Mouse (Mus musculus) heart, adult 2 months (tissue): ENCODE results near the gene Srebf1. TPM values are rescaled to one million over a fixed set of nuclear protein-coding genes. Genes with fewer than 3 reads are reported as not detected.
A peak's percentile ranks its signal among the peaks of the same experiment; 100 is the strongest.

Experiments
- DNase-seq, 2 experiments: peaks; one replicate each; pipeline ENCODE4 v3.0.0; 2021
- H3K27ac ChIP-seq: fragments of 200-600 bp; 2 replicates; pipeline ENCODE4 v1.8.1; 2022
- H3K27me3 ChIP-seq: fragments of 200-500 bp; 2 replicates; pipeline ENCODE4 v1.6.1; 2012; ENCODE audit warnings: mild to moderate bottlenecking, low read length, inconsistent platforms, mixed read lengths; ENCODE audit not compliant: control insufficient read depth, insufficient read depth
- H3K36me3 ChIP-seq: fragments of 200-500 bp; 2 replicates; pipeline ENCODE4 v1.6.1; 2012; ENCODE audit warnings: low read length, inconsistent platforms; ENCODE audit not compliant: control insufficient read depth, insufficient read depth
- H3K4me1 ChIP-seq: fragments of 200-500 bp; 2 replicates; pipeline ENCODE4 v1.6.1; 2011; ENCODE audit warnings: low read length; ENCODE audit not compliant: control insufficient read depth, insufficient read depth
- H3K4me3 ChIP-seq: fragments of 200-600 bp; 2 replicates; pipeline ENCODE4 v1.8.1; 2022
- H3K79me2 ChIP-seq: fragments of 200-500 bp; replicated peaks from 2 replicates; pipeline ENCODE4 v1.6.1; 2012; ENCODE audit warnings: mild to moderate bottlenecking, inconsistent platforms, low read length, moderate library complexity, mixed read lengths; ENCODE audit not compliant: control insufficient read depth, insufficient read depth
- H3K9ac ChIP-seq: fragments of 200-500 bp; 2 replicates; pipeline ENCODE4 v1.6.1; 2012; ENCODE audit warnings: low read depth, mild to moderate bottlenecking, control low read depth, inconsistent platforms, low read length, mixed read lengths
- CTCF ChIP-seq: fragments of 200-600 bp; IDR thresholded peaks from 2 replicates; pipeline ENCODE4 v1.8.1; 2022; ENCODE audit warnings: antibody characterized with exemption, mild to moderate bottlenecking, moderate library complexity
- EP300 ChIP-seq: fragments of 200-500 bp; IDR thresholded peaks from 2 replicates; pipeline ENCODE4 v1.6.1; 2011; ENCODE audit warnings: low read depth, low read length, control low read depth; ENCODE audit not compliant: insufficient read depth
- POLR2A ChIP-seq: fragments of 200-500 bp; IDR thresholded peaks from 2 replicates; pipeline ENCODE4 v1.6.1; 2011; ENCODE audit warnings: mild to moderate bottlenecking, low read depth, low read length, control low read depth; ENCODE audit not compliant: insufficient read depth
- WGBS: fragments of 180-500 bp; shearing (Covaris S2); methylation state at CpG from one replicate; pipeline ENCODE4 v1.1.7; 2018; 5-methylcytosine and 5-hydroxymethylcytosine counted together
- intact Hi-C: fragments of 180-260 bp; cut with DNase I; formaldehyde crosslinking; loops from one replicate; pipeline ENCODE4 v1.15.1; 2025
- polyA plus RNA-seq: library from polyadenylated mRNA; depleted of rRNA; stranded (reverse); fragments of >200 nt; gene quantifications from 2 replicates; pipeline ENCODE4 v1.2.3, GENCODE M21; 2012
- total RNA-seq, 2 experiments: library from RNA; stranded (reverse); gene quantifications; 2 replicates each; pipeline ENCODE4 v1.2.3; 2021

The Srebf1 gene
- total and polyA plus RNA-seq, 3 experiments = 25.3 to 54.0 (median 35.4) TPM

DNA sequence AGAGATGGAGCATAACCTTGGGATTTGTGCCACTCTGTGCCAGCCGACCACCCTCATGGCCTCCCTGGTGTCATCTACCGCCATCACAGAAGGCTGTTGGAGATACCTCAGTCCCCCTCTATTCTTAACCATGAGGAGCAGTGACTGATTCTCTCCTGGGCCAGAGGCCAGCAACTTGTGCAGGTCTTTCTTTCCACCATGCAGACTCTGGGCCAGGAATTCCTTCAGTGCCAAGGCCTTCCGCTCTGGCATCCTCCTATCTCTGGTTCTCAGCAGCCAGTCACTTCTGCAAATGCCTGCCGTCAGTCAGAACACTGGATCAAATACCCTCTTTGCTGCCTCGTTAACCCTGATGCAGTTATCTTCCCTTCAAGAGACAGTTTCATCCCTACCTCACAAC is 31.9 kb upstream of the Srebf1 start:
- H3K4me1 ChIP-seq = peaks cover 18% of the 10 kb centered on the region
- H3K9ac ChIP-seq = no peak overlapping the region
- no peaks in the 10 kb centered on the region for H3K27me3 ChIP-seq
- H3K27ac ChIP-seq = peak overlapping the region; percentile 33; the same call in 1 of the 2 replicates
- peak in 1 of 2 experiments; percentile 64 for DNase-seq
- TF ChIP-seq POLR2A = no peak
- TF ChIP-seq EP300 = no peak
- no peak for TF ChIP-seq CTCF
- intact Hi-C loops = loop anchor here (2.0 kb wide), 1 partner anchor 82 kb away; no protein-coding TSS in a partner anchor
- H3K4me3 ChIP-seq = no peak overlapping the region
- H3K36me3 ChIP-seq = peaks cover 7% of the 10 kb centered on the region
- WGBS = 59% methylated on average over 5 of the region's 5 CpGs
- H3K79me2 ChIP-seq = no peaks in the 10 kb centered on the region

DNA sequence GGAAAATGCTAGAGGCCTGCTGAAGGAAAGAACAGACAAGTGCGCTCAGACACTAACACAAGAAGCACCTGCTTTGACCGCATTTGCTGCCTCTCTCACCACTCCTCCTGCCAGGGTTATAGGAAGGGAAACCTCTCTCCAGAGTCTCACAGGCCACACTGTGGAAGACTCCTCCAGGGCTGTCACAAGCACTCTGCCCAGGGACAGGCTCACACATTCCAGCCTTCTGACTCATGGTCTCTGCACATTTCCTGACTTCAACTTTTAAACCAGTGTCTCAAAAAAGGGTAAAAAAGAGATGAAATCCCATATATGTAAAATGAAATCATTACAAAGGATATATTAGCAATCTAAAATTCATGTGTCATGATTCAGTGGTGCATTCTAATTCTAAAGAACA is 31.2 kb upstream of the Srebf1 start:
- H3K27ac ChIP-seq = peak overlapping the region; percentile 33; the same call in 1 of the 2 replicates
- no peak overlapping the region for H3K9ac ChIP-seq
- intact Hi-C loops = no loop called here

DNA sequence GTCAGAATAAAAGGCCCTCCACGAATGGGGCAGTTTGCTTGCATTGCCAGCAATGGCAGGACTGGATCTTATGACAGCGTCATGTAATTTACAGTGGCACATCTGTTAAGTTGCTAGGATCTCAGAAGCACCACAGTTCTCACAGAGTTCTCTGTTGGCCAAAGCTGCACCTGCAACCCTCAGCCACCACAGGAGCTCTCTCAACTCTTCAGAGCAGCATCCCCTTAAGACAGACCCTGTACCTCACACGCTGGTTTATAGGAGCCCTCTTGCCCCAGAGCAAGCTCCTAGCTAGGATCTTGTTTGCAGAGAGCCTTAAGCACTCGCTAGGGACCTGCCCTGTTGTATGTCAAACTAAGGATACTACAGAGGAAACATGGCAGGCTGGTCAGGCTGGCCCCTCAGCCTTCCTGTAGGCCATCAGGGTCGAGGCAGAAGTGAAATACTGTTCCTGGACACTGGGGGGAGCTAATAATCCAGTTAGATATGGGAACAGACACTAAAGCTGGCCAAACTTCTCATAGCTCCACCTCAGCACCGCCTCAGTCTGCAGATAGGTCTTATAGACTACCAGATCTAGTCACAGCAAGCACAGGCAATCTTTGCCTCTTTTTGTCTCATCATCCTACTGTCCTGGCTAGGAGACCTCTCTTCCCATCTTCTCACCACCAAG is 28.7 kb upstream of the Srebf1 start:
- TF ChIP-seq EP300 (no peak), CTCF (peak; percentile 82)
- DNase-seq = peak in 1 of 2 experiments; percentile 32
- WGBS = 59% methylated on average over 6 of the region's 6 CpGs
- Histone ChIP-seq H3K36me3 (peaks cover 7% of the 10 kb centered on the region), H3K4me1 (peaks cover 14% of the 10 kb centered on the region), H3K79me2 (no peaks in the 10 kb centered on the region), H3K4me3 (no peak overlapping the region), H3K27ac (no peak overlapping the region), H3K27me3 (no peaks in the 10 kb centered on the region), H3K9ac (no peak overlapping the region)
- intact Hi-C loops = loop anchor here (1.0 to 2.0 kb wide), 2 partner anchors 42 to 161 kb away; no protein-coding TSS in a partner anchor

More for the DNA sequence above, 31.2 kb upstream of the Srebf1 start:
- no peak for TF ChIP-seq EP300
- TF ChIP-seq POLR2A = no peak
- no peak for TF ChIP-seq CTCF
- Histone ChIP-seq H3K36me3 (peaks cover 7% of the 10 kb centered on the region), H3K4me3 (no peak overlapping the region), H3K79me2 (no peaks in the 10 kb centered on the region), H3K27me3 (no peaks in the 10 kb centered on the region), H3K4me1 (peaks cover 19% of the 10 kb centered on the region)
- 60% methylated on average over 2 of the region's 2 CpGs for WGBS
- no peak for DNase-seq

DNA sequence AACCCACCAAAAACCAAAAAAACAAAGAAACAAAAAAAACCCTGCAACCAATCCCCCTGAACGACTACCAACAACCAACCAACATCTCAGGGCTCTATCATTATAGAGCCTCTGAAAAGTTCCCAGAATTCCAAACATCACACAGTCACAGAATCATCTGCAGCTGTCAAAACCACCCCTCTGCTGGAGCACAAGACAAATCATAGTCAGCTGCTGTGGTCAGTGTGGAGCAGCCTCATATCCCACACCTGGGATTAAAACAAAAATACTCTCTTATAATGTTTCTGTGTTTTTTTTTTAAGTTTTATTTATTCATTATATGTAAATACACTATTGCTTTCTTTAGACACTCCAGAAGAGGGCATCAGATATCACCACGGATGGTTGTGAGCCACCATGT is 27.5 kb upstream of the Srebf1 start:
- Histone ChIP-seq H3K4me3 (no peak overlapping the region), H3K79me2 (no peaks in the 10 kb centered on the region), H3K36me3 (peaks cover 1% of the 10 kb centered on the region; the same call in 1 of the 2 replicates), H3K4me1 (peaks cover 9% of the 10 kb centered on the region), H3K27ac (no peak overlapping the region), H3K27me3 (no peaks in the 10 kb centered on the region), H3K9ac (no peak overlapping the region)
- intact Hi-C loops = loop anchor here (2.0 kb wide), 1 partner anchor 43 kb away; no protein-coding TSS in a partner anchor
- no peak for TF ChIP-seq POLR2A
- no peak for TF ChIP-seq EP300
- TF ChIP-seq CTCF = no peak
- WGBS = 94% methylated on average over 2 of the region's 2 CpGs
- DNase-seq = no peak

DNA sequence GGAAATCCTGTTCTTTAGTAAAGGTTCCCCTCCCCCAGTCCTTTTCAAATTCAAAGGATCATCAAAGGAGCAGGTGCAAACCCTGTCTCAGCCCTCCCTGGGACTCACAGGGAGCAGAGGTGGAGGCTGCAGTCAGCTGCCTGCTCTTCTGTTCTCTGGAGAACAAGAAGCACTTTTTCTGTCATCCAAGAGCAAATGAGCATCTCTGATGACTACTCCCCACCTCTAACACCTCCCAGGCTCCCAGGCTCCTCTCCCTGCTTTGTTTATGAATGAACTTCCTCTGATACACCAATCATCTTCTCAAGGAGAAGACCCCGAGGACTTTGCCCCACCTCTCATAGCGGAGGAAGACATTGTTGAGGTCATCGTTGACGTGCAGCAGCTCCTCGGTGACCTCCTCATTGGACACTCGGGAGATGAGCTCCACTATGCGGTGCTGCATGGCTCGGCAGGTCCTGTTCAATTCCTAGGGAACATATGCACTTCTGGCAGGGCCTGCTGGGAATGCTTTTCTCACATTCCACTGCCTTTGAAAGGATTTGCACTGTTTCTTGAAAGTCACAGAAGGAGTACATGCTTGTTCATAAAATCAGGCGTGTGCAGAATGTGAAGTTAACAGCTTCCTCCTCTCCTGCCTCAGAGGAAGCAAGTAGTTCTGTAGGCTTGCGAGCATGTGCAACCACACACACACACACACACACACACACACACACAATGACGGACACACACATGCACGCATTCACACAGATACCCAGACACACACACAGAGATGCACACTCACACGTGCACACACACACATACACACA is 26.4 kb upstream of the Srebf1 start:
- Histone ChIP-seq H3K27me3 (no peaks in the 10 kb centered on the region), H3K79me2 (no peaks in the 10 kb centered on the region), H3K4me1 (peaks cover 8% of the 10 kb centered on the region), H3K27ac (no peak overlapping the region), H3K36me3 (0 out of 2 replicates have a peak, but pooled peaks cover 2% of the 10 kb centered on the region), H3K9ac (no peak overlapping the region), H3K4me3 (no peak overlapping the region)
- TF ChIP-seq POLR2A (no peak), CTCF (no peak), EP300 (no peak)
- WGBS = 55% methylated on average over 13 of the region's 13 CpGs
- no peak for DNase-seq
- intact Hi-C loops = no loop called here
